Mouse (Mus musculus): ENCODE measurements around the gene Wnt2.

Wnt2 gene

DNA sequence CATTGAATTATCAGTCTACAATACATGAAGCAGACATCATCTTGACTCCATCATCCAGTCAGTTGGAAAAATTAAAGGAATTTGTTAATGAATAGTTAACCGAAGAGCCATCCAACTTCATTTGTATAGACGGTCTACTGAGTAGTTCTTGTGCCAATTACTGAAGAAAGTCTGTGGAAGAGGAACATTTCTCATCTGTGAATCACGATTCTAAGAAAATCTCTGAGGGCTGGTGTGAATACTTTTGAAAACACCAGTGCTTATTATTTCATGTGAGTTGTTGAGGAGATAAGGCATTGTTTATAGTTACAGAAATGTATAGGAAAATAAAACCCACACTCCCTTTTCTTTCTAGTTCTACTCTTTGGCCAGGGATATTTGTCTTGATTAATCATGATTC is 51.5 kb downstream of the Wnt2 start:
- DNase-seq (ENCODE audit: low read depth, low spot score), result no peak

DNA sequence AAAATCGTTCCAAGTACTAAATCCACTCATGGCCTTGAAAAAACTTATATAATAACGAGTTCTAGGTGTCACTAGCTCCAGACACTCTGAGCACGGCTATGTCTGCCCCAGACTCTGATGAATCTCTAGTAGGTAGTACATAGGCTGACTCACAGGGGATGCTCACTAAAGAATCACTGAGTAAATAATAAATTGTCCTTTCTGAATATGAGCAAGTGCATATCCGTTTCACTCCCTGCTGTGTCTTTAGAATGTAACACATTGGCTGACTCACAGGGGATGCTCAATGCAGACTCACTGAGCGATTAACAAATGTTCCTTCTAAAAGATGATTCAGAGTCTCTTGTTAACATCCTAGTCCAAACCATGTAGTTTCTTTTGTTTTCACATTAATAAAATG is 52.1 kb downstream of the Wnt2 start:
- no peak for DNase-seq (ENCODE audit: low read depth, low spot score)

DNA sequence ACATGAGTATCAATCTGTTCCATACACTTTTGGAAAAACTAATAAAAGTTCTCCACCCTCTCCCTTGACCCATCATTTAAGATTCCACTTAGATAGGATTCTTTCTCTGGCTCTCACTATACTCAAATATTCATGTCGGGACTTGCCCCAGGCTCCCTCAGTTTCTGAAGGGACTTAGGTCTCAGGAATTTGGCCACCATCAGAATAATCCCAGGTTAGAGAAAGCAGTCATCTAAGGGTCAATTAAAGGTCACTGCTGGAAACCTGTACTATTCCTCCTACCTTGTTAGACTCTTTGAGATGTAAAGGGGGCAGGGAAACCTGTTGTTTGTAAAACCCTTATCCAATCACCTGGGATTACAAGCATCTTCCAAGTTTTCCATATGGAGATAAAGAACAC is 53.2 kb downstream of the Wnt2 start:
- DNase-seq (ENCODE audit: low read depth, low spot score), result peak; percentile 46

DNA sequence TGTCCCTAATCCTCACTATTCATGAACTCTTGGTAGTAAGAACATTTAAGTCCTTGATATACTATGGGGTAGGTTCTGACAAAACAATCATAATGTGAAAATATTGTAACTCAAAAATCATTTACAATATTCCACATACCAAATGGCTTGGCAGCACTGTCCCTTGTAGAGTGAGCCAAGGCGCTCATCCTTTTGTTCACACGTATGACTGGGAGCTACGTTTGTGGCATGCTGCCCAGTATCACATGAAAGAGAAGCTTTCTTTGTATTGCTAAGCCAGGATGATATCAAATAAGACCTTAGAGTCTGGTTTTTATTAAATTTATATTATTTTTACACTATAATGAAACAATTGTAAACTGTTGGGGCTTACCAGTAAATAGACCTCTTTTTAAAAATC is 56.0 kb downstream of the Wnt2 start:
- no peak for DNase-seq (ENCODE audit: low read depth, low spot score)

DNA sequence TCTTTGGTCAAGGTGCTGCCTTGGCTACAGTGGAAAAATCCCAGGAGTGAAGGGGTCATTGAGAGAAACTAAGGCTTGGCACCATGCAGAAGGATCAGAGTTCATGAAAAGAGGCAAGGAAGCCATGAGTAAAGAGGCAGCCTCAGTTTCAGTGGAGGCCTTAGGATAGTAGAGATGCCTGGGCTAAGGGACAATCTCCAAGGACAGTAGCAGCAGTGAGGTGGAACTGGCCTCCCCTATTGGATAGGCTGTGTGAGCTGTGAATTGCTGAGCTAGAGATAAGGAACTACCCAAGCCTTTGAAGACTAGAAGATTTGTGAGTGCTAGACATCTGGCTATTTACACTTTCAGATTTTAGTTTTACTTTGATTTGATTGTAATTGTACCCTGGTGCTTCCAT is 59.0 kb downstream of the Wnt2 start:
- DNase-seq (ENCODE audit: low read depth, low spot score), result no peak

DNA sequence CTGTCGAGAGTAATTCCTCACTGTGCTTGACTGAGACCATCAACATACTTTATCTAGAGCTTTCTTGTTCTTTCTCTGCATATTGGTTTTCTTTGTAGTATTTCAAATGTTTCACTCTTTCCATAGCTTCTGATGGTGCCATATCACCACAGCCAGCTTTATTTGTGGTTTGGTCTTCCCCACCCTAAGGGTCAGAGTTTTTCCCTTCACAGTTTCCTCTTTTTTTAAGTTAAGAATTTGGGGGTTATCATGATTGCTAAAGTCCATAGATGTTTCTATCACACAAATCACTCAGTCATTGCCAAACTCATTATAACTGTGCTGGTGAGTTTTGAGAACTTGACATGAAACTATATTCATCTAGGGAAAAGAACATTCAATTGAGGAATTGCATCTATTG is 60.6 kb downstream of the Wnt2 start:
- no peak for DNase-seq (ENCODE audit: low read depth, low spot score)

DNA sequence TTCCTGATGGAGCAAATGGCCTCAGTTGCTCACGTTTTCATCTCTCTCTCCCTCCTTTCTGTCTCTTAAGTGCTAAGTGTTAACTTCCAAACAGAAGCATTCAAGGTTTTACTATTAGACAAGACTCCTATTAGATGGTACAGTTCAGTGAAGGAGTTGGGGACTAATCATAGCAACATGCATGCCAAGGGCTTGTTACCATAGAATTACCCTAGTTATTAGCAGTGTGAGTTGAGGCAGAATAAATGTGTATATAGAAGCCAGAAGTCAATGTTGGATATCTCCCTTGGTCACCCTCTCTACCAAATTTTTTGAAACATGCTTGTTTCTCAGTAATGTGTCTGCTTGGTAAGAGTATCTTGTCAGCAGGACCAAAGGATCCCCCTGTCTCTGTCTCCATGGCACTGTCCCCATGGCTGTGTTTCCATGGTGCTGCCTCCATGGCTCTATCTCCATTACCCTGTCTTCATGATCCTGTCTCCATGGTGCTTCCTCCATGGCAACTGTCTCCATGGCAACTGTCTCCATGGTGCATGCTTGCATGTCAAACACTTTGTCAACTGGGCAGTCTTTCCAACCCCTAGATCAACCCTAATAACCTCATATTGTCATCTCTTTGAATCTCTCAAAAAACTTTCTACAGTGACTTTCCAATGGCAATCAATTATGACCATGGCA is 61.8 kb downstream of the Wnt2 start:
- DNase-seq (ENCODE audit: low read depth, low spot score), result peak; percentile 18

DNA sequence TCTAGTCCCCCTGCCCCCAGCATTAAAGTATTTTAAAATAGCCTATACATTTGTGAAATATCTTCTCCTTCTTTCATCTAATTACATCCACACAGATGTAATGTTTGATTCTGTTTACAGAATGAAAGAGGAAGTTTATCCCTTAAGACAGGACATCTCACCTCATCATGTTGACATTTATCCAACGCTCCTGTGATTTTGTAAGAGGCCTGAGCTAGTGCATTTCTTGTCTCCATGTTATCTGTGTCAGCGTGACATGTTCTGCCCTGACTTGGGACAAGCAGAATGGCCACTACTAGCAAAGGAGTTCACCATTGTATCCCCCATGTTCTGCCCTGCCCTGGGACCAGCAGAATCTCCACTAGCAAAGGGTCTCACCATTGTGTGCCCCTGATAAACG is 66.9 kb downstream of the Wnt2 start:
- DNase-seq (ENCODE audit: low read depth, low spot score), result no peak

DNA sequence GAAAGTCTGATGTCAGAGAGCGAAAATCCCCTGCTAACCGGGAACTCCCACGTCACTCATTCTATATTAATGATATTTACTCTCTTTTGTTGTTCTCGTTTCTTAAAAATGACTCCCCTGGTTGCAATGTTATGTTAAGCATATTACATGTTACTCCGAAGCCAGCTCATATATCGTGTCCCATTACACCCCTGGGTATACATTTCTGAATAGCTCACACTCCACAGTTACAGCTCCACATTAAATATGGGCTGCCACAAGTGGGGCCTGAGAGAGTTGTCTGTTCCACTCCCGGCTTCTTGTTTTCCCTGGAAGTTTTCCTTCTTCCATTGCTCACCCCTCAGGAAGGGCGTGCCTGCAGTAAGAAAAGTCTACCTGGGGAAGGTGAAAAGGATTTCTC is 78.6 kb downstream of the Wnt2 start:
- no peak for DNase-seq (ENCODE audit: low read depth, low spot score)

DNA sequence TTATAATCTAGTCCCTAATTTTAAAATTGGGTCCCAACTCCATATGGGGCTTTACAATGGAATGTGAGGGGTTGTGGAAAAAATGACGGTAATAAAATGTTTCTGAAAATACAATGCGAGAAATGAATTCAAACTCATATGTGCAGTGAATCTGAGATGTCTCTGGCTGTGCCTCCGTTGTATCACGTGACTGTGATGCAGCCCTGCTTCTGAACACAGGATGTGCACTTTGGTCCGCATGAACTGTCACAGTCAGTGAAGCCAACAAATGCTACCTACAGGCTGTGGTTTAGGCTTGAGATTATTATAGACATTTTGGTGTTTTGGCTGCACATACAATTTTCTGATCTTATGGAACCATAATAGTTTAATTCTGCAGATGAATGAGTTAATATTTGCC is 81.3 kb downstream of the Wnt2 start:
- no peak for DNase-seq (ENCODE audit: low read depth, low spot score)

DNA sequence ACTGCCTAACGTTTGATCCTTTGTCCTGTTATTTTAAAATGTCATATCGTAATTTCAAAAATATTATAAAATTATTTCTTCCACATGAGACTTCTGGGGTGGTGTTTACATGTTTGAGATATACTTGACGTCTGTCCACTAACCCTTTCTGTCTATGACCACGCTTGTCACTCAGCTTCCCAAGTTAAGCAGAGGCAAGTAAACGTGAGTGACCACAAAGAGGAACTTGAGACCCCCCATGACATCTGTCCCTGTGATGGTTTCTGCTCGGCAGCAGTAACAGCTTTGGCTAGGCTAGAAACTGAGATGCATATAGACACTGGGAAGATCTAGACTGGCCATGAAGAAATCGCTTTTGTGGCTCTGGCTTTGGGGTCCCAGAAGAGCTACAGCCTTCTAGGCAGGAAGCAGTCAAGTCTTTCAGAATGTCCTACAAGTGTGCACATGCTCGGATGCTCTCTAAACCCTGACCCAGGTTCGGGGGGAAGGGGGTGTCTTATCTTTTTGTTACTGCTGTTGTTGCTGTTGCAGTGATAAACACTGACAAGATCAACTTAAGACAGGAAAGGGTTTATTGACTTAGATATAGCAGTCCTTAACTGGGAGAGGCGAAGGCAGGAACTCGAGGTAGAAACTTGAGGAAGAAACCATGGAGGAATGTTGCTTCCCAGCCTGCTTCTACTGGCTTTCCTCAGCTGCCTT is 83.1 kb downstream of the Wnt2 start:
- no peak for DNase-seq (ENCODE audit: low read depth, low spot score)

DNA sequence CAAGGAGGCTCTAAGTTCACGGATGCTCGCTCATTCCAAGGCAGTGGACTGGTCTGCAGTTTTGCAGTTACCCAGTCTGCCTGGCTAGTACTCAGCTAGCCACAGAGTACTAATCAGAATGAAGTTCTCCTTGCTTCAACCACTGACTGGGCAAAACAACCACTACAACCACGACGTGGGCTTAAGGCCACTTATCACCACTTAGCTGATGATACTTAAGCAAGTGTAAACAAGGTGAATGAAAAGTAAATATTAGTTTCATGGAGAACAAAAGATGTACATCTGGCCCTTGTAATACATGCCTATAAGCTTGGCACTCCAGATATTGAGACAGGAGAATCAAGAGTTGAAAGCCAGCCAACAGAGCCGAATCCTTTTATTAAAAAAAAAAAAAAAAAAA is 83.9 kb downstream of the Wnt2 start:
- DNase-seq (ENCODE audit: low read depth, low spot score), result no peak

DNA sequence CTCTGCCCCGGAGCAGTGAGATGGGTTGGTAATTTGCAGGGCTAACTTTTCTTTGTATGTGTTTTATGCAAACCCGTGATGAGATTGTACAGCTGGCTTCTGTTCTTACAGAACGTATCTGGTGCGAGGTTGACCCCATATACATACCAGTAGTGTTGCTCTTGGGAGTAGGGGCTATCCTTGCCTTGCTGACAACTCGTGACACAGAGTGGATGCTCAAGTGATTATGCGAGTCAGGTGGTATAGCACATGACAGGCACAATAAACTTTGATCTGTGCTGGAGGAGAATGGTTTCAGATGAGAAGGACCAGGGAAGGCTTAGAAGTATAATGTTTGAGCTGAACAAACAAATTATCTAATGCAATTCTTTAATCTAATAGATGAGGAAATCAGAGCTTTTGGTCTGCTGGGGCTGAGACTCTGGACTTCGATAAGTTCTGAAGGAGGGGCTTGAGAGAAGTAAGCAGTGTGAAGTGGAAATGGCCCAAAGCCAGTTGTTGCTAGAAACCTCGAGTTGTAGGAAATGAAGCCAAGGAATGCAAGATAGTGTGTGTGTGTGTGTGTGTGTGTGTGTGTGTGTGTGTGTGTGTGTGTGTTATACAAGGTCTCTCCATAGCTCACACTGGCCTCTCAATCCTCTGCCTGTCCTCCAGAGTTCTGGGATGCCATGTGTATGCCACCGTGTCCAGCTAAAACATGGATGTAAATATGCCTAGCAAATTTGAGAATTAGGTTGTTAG is 86.3 kb downstream of the Wnt2 start:
- no peak for DNase-seq (ENCODE audit: low read depth, low spot score)

DNA sequence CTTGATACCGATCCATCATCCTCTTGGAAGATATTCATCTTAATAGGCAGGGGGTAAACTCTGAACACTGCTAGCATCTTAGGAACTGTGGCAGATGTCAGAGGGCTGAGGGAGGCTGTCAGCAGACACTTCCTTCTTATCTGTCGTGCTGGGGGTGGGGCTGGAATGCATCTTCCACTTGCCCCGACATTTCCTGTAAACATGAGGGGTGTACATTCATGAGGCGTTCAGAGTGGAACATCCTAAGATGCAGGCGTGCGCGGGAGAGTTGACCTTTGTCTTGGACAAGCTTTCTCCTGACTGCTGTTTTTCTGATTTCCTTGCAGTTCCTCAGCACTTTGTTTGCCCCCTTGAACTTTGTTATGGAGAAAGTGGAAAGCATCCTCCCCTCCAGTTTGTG is 88.0 kb downstream of the Wnt2 start:
- DNase-seq (ENCODE audit: low read depth, low spot score), result no peak

DNA sequence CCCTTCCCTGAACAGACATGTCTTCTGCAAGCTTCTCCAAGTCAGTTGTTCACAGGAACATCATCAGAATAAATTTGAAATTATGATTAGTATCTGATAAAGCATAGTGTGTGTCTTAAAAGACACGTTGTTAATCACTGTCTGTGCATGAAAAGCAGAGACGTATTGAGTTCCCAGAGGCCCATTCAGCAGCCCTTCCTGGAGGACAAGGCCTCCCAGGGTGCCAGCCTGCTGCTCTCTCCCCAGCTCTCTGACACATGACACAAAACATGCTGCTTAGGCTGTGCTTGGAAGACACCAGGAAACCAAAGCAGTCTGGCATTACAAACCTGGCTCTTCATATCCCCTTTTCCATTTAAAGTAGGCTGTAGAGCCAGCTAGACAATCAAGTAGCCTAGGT is 88.5 kb downstream of the Wnt2 start:
- DNase-seq (ENCODE audit: low read depth, low spot score), result no peak
